Mouse (Mus musculus): ENCODE data around the gene Ush1c.

DNA sequence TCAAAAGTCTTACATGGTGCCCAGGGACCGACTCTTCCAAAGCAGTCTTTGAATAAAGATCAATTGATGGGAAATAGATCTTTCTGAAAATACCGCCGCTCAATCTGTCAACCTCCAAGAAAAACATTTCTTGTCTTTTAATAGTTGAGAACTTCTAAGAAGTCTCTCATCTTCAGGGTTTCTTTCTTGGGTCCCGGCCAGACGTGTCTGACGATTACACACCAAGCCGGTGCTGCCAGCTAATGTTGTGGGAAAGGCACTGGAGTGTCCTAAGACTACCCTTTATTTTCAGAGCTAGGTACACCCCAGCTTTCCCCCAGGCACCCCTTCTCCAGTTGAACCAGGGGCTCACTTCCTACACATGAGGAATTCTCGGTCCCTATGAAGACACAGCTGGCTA lies 30.2 kb downstream of the Ush1c start:
- TF ChIP-seq POLR2A (IDR thresholded peaks at IDR 0.05; ENCODE audit: control insufficient read depth, low read depth, low read length): no peak
- TF ChIP-seq CTCF (IDR thresholded peaks at IDR 0.05; ENCODE audit: control insufficient read depth, insufficient read depth, insufficient replicate concordance, low read depth, low read length): no peak

Measured in testis, adult 2 months (tissue).